Mouse (Mus musculus) layer of hippocampus, postnatal 10 days (tissue): ENCODE measurements around the gene Pola2. TPM values are rescaled to one million over a fixed set of nuclear protein-coding genes. Genes with fewer than 3 reads are reported as not detected.

ENCODE experiments used
- DNase-seq, 2 experiments: peaks; one replicate each; pipeline ENCODE4 v3.0.0; 2021; ENCODE audit warnings: low spot score in 2 of 2
- total RNA-seq, 2 experiments: library from RNA; stranded (reverse); gene quantifications; 2 replicates each; pipeline ENCODE4 v1.2.3; 2021

Pola2 gene
- total RNA-seq, 2 experiments from 2014 or later, result 10.0 to 10.1 TPM

- no peak for DNase-seq
Observed at GRCm38 (mm10) chr19:5965910-5966309, 1.9 kb upstream of the Pola2 start.

- DNase-seq, result peak; percentile 82
Observed at GRCm38 (mm10) chr19:5965280-5965679, 1.3 kb upstream of the Pola2 start.

GRCm38 (mm10) chr19:5964804-5965203 is 802 bp upstream of the Pola2 start:
- DNase-seq, result no peak

GRCm38 (mm10) chr19:5962651-5963050 is 1.4 kb downstream of the Pola2 start:
- no peak for DNase-seq

GRCm38 (mm10) chr19:5957371-5957770 is 6.6 kb downstream of the Pola2 start:
- no peak for DNase-seq

- DNase-seq, result peak; percentile 80 to 87
Observed at GRCm38 (mm10) chr19:5956685-5957084, 7.3 kb downstream of the Pola2 start.

- DNase-seq, result no peak
Observed at GRCm38 (mm10) chr19:5955704-5956670, 8.0 kb downstream of the Pola2 start.

GRCm38 (mm10) chr19:5954936-5955335 is 9.1 kb downstream of the Pola2 start:
- no peak for DNase-seq

- no peak for DNase-seq
Observed at GRCm38 (mm10) chr19:5954031-5954710, 9.8 kb downstream of the Pola2 start.

GRCm38 (mm10) chr19:5953201-5953770 is 10.7 kb downstream of the Pola2 start:
- no peak for DNase-seq

- DNase-seq, result no peak
Observed at GRCm38 (mm10) chr19:5952071-5952691, 11.8 kb downstream of the Pola2 start.

- no peak for DNase-seq
Observed at GRCm38 (mm10) chr19:5951631-5952030, 12.4 kb downstream of the Pola2 start.

GRCm38 (mm10) chr19:5950218-5950617 is 13.8 kb downstream of the Pola2 start:
- no peak for DNase-seq

- DNase-seq, result no peak
Observed at GRCm38 (mm10) chr19:5945891-5946290, 18.1 kb downstream of the Pola2 start.

GRCm38 (mm10) chr19:5945027-5945426 is 19.0 kb downstream of the Pola2 start:
- DNase-seq, result no peak

GRCm38 (mm10) chr19:5944145-5944544 is 19.9 kb downstream of the Pola2 start:
- DNase-seq, result no peak

GRCm38 (mm10) chr19:5943404-5943803 is 20.6 kb downstream of the Pola2 start:
- no peak for DNase-seq

GRCm38 (mm10) chr19:5942581-5942980 is 21.4 kb downstream of the Pola2 start:
- no peak for DNase-seq

GRCm38 (mm10) chr19:5940656-5941055 is 23.3 kb downstream of the Pola2 start:
- DNase-seq, result no peak

GRCm38 (mm10) chr19:5940173-5940572 is 23.8 kb downstream of the Pola2 start:
- peak; percentile 23 to 54 for DNase-seq

- DNase-seq, result no peak
Observed at GRCm38 (mm10) chr19:5939715-5940114, 24.3 kb downstream of the Pola2 start.
